Mouse (Mus musculus) neural tube, embryonic 11.5 days (tissue): ENCODE data around the gene Polr3a. TPM values are rescaled to one million over a fixed set of nuclear protein-coding genes. Genes with fewer than 3 reads are reported as not detected.

Source experiments
- ATAC-seq: fragments of 200-750 bp; cut with Nextera tagmentation; 2 replicates; pipeline ENCODE4 v1.8.0; 2017; ENCODE audit warnings: moderate number of reproducible peaks, mild to moderate bottlenecking, moderate TSS enrichment, moderate library complexity; ENCODE audit not compliant: insufficient read depth, low FRiP score, low TSS enrichment
- DNase-seq: peaks from one replicate; pipeline ENCODE4 v3.0.0-alpha.2; 2015; ENCODE audit warnings: low spot score
- H3K27ac ChIP-seq: fragments of 300-500 bp; sonication (generic); 2 replicates; pipeline ENCODE4 v1.5.1; 2014; ENCODE audit warnings: low read depth, mild to moderate bottlenecking, low read length
- H3K27me3 ChIP-seq: fragments of 300-500 bp; sonication (generic); 2 replicates; pipeline ENCODE4 v1.6.1; 2014; ENCODE audit warnings: mild to moderate bottlenecking, low read length, mixed read lengths; ENCODE audit not compliant: control insufficient read depth, insufficient read depth
- H3K36me3 ChIP-seq: fragments of 300-500 bp; sonication (generic); 2 replicates; pipeline ENCODE4 v1.6.1; 2014; ENCODE audit warnings: mild to moderate bottlenecking, low read length, moderate library complexity, mixed read lengths; ENCODE audit not compliant: control insufficient read depth, insufficient read depth
- H3K4me1 ChIP-seq: fragments of 300-500 bp; sonication (generic); 2 replicates; pipeline ENCODE4 v1.6.1; 2014; ENCODE audit warnings: low read length, mixed read lengths; ENCODE audit not compliant: control insufficient read depth, insufficient read depth
- H3K4me2 ChIP-seq: fragments of 300-500 bp; sonication (generic); 2 replicates; pipeline ENCODE4 v1.6.1; 2014; ENCODE audit warnings: low read depth, mild to moderate bottlenecking, moderate library complexity
- H3K4me3 ChIP-seq: fragments of 300-500 bp; sonication (generic); 2 replicates; pipeline ENCODE4 v1.5.1; 2014; ENCODE audit warnings: low read depth, low read length
- H3K9ac ChIP-seq: fragments of 300-500 bp; sonication (generic); 2 replicates; pipeline ENCODE4 v1.6.1; 2014; ENCODE audit warnings: mild to moderate bottlenecking, low read length
- H3K9me3 ChIP-seq: fragments of 300-500 bp; sonication (generic); 2 replicates; pipeline ENCODE4 v1.6.1; 2016; ENCODE audit warnings: low read length; ENCODE audit not compliant: control insufficient read depth
- WGBS: fragments of 180-500 bp; shearing (Covaris S2); extraction: QIAGEN DNeasy Blood & Tissue Kit; methylation state at CpG from one replicate; pipeline ENCODE4 v1.1.7; 2014; 5-methylcytosine and 5-hydroxymethylcytosine counted together
- polyA plus RNA-seq: library from polyadenylated mRNA; unstranded; fragments of >200 nt; fragmentation: Nextera tagmentation; extraction: Ambion mirVana; gene quantifications from 2 replicates; pipeline ENCODE4 v1.2.1, GENCODE M21; 2014

The Polr3a gene
- polyA plus RNA-seq = 20.6 and 21.5 TPM in 2 replicates

- peak within 1 kb of the TSS; percentile 69 for H3K4me3 ChIP-seq
- H3K9ac ChIP-seq = peak within 1 kb of the TSS; percentile 63
- ATAC-seq (peak; percentile 56), DNase-seq (peak; percentile 94)
- H3K4me1 ChIP-seq = peaks cover 10% of the 10 kb centered on the region
- no peak within 1 kb of the TSS for H3K27ac ChIP-seq
- H3K36me3 ChIP-seq = peaks cover under 1% of the 10 kb centered on the region; the same call in 1 of the 2 replicates
- no peaks in the 10 kb centered on the region for H3K9me3 ChIP-seq
- H3K4me2 ChIP-seq = peak within 1 kb of the TSS; percentile 77
- under 1% methylated on average over 30 of the region's 30 CpGs for WGBS
- H3K27me3 ChIP-seq = no peaks in the 10 kb centered on the region
Measured at GRCm38 (mm10) chr14:24486773-24487227, at the start of gene Polr3a, which contains the start of gene Rps24. Gene Polr3a, minus strand, starts transcription at chr14:24487058. Gene Rps24, plus strand, starts transcription at chr14:24487125.

DNA sequence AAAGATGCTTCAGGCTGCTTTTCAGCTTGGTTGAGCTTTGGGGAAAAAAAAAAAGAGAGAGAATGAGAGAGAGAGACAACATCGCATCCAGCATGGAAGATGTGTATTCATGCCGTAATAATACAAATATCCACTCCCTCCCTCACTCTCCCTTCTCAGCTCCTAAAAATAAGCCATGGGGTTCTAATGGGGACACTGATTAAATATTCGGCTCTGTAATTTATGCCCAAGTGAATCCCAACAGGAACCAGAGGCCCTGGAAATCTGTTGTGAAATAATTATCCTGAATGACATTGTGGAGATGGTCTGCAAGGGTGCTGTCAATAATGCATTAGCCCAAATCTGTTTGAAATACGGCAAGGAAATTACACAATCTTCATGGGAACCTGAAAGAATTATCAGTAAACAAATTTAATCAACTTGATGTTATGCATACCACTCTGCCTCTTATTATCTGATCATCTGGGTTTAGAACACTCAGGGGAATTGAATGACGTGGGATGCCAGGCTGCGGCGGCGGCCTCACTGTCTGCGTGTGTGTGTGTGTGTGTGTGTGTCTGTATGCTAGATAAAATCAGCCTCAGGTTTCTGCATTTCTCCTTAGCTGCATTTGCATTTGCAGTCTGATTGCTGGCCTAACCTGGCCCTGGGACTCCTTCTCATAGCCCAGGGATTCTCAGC is 48.1 kb upstream of the Polr3a start:
- peak overlapping the region; percentile 40; the same call in 1 of the 2 replicates for H3K27ac ChIP-seq
- ATAC-seq (no peak), DNase-seq (peak; percentile 32)
- no peaks in the 10 kb centered on the region for H3K27me3 ChIP-seq
- 73% methylated on average over 9 of the region's 9 CpGs for WGBS
- no peaks in the 10 kb centered on the region for H3K9me3 ChIP-seq
- H3K4me3 ChIP-seq = no peak overlapping the region
- H3K4me1 ChIP-seq = peaks cover 7% of the 10 kb centered on the region
- no peak overlapping the region for H3K4me2 ChIP-seq
- H3K9ac ChIP-seq = no peak overlapping the region
- H3K36me3 ChIP-seq = no peaks in the 10 kb centered on the region

DNA sequence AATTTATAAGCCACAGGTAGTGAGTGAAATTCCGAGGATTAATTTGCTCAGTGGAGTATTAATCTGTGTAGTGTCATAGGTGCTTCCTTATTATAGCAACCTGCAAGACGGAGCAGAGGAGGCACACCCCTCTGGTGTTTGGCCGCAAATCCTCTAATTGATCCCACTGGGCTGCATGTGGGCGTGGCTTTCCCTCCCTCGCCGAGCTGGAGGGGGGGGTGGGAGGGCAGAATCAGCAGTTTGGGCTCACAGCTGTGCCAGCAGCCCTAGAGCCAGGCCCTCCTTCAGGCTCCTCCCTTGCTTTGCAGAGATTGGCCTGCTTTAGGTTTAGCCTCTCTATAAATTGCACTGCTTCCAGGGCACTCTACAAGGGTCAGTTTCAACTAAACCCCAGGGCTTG is 43.4 kb upstream of the Polr3a start:
- Histone ChIP-seq H3K4me2 (no peak overlapping the region), H3K27ac (peak overlapping the region; percentile 30; the same call in 1 of the 2 replicates)
- WGBS = 4% methylated on average over 6 of the region's 6 CpGs

DNA sequence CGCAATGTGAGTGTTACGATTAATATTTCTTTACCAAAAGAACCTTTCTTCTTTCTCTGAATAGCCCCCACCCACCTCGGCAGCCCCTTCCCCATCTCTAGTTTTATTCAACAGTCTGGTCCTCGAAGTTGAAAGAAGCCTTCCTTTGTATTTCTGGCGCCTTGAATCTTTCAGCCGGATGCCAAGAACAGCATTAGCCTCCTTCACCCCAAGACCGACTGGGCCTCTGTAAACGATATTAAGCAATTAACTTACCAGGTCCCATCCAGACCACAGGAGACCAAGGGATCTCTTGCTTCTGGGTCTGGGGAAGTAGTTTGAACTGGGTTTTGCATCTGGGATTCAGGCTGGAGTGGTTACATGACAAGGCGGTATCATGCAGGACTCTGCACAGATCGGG is 39.6 kb upstream of the Polr3a start:
- Histone ChIP-seq H3K27me3 (no peaks in the 10 kb centered on the region), H3K4me2 (no peak overlapping the region), H3K9ac (no peak overlapping the region), H3K27ac (no peak overlapping the region), H3K9me3 (no peaks in the 10 kb centered on the region), H3K36me3 (no peaks in the 10 kb centered on the region), H3K4me3 (no peak overlapping the region), H3K4me1 (peaks cover 7% of the 10 kb centered on the region)
- ATAC-seq (no peak), DNase-seq (no peak)
- 78% methylated on average over 10 of the region's 10 CpGs for WGBS

More for the DNA sequence above, 43.4 kb upstream of the Polr3a start:
- DNase-seq = peak; percentile 47
- H3K4me1 ChIP-seq = peaks cover 7% of the 10 kb centered on the region
- no peak overlapping the region for H3K4me3 ChIP-seq
- peak; percentile 50 for ATAC-seq
- H3K27me3 ChIP-seq = no peaks in the 10 kb centered on the region
- no peaks in the 10 kb centered on the region for H3K36me3 ChIP-seq
- H3K9ac ChIP-seq = no peak overlapping the region
- no peaks in the 10 kb centered on the region for H3K9me3 ChIP-seq

DNA sequence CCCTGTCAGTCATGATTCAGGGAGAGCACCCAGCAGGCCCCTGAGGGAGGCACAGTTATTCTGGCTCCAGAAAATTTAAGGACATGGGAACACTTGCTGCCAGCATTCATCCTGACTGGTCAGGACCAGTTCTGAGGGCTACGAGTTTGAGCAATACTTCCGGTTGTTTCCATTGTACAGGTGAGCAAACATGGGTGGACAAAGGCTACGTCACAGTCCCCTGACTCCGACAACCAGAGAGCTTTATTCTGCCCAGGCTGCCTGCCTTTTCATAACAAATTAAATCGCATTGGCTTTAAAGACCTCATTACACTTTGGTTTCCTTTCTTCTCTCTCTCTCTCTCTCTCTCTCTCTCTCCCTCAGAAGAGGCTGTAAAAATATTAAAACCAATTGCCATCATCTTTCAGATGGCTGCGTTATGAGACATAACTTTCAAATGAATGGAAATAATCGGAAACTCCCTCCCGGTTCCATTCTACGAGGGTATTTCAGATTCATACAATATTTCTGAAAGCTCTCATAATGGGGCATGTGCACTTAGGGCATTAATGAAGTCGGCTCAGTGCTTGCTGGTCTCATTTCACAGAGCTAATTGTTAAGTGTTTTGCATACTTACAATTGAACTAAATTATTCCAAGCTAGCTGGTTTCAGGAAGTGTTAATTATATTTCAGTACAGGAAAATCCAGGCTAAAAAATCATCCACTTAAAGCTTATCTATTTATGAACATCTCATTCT is 39.0 kb upstream of the Polr3a start:
- no peak for DNase-seq
- Histone ChIP-seq H3K9me3 (no peaks in the 10 kb centered on the region), H3K36me3 (no peaks in the 10 kb centered on the region), H3K4me3 (no peak overlapping the region), H3K27me3 (no peaks in the 10 kb centered on the region), H3K4me2 (no peak overlapping the region), H3K9ac (no peak overlapping the region), H3K4me1 (peaks cover 6% of the 10 kb centered on the region), H3K27ac (no peak overlapping the region)
- WGBS = 83% methylated on average over 10 of the region's 10 CpGs
- ATAC-seq = no peak

- Histone ChIP-seq H3K9me3 (no peaks in the 10 kb centered on the region), H3K9ac (no peak overlapping the region), H3K27ac (no peak overlapping the region), H3K4me2 (no peak overlapping the region), H3K4me3 (no peak overlapping the region), H3K4me1 (no peaks in the 10 kb centered on the region), H3K27me3 (no peaks in the 10 kb centered on the region), H3K36me3 (no peaks in the 10 kb centered on the region)
- DNase-seq (no peak), ATAC-seq (no peak)
- 68% methylated on average over 3 of the region's 3 CpGs for WGBS
Measured at GRCm38 (mm10) chr14:24525137-24525536, 38.3 kb upstream of the Polr3a start.

- Histone ChIP-seq H3K4me3 (no peak overlapping the region), H3K9ac (no peak overlapping the region), H3K4me1 (no peaks in the 10 kb centered on the region), H3K27ac (no peak overlapping the region), H3K27me3 (no peaks in the 10 kb centered on the region), H3K9me3 (no peaks in the 10 kb centered on the region), H3K4me2 (no peak overlapping the region), H3K36me3 (no peaks in the 10 kb centered on the region)
- ATAC-seq = no peak
- whole genome bisulfite sequencing = 59% methylated on average over 8 of the region's 8 CpGs
- DNase-seq = peak; percentile 14
Measured at GRCm38 (mm10) chr14:24521597-24521996, 34.7 kb upstream of the Polr3a start.

GRCm38 (mm10) chr14:24512527-24513161 is 25.8 kb upstream of the Polr3a start:
- Histone ChIP-seq H3K27me3 (no peaks in the 10 kb centered on the region), H3K4me1 (peaks cover 11% of the 10 kb centered on the region), H3K36me3 (no peaks in the 10 kb centered on the region), H3K4me3 (no peak overlapping the region), H3K9ac (no peak overlapping the region), H3K4me2 (no peak overlapping the region), H3K27ac (no peak overlapping the region), H3K9me3 (0 out of 2 replicates have a peak, but pooled peaks cover 3% of the 10 kb centered on the region)
- DNase-seq (peak; percentile 43), ATAC-seq (no peak)
- WGBS = 67% methylated on average over 6 of the region's 6 CpGs
